Mouse (Mus musculus): ENCODE measurements around the gene 4930564D02Rik.
A peak's percentile ranks its signal among the peaks of the same experiment; 100 is the strongest.

The 4930564D02Rik gene

DNA sequence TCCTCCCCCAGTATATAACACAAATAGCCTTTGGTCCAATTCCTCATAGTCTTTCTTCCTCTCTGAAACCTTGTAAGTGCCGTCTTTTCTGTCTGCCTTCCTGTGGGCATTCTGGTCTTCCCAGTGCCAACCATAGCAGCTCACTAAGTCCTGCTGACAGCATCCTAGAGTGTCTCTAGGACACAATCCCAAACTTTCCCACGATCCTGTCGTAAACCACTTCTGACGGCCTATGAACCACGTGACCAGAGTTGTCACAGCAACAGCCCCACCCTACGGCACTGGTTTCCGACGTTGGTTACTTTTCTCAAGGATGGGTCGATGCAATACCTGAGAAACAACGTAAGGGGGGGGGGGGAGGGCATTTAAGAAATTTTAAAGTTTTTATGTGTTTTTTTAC is at the start of gene 4930564D02Rik:
4930564D02Rik (plus strand) TSS at position 301 of the 400 bp plus-strand sequence.
- no peak for DNase-seq (ENCODE audit: low spot score)

DNA sequence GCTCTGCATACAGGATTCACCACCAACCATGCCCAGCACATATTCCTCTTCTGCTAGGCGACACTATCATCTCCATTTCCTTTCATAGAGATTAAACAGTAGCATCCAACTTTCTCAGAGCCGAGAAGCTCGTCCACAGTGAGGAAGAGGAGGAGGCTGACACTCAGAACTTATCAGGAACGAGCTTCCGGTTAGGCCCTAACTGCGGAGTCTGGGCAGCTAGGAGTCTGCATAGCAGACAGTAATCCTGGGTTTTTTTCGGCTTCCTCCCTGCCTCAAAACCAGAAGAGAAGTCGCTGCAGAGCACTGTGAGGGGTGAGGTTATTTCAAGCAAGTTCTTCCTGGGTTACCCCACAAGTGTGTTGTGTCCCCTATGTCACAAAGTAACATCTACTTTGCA is 49.3 kb upstream of the 4930564D02Rik start:
- DNase-seq (ENCODE audit: low spot score), result no peak

GRCm38 (mm10) chr3:105018085-105018782 is 48.4 kb upstream of the 4930564D02Rik start:
- no peak for DNase-seq (ENCODE audit: low spot score)

DNA sequence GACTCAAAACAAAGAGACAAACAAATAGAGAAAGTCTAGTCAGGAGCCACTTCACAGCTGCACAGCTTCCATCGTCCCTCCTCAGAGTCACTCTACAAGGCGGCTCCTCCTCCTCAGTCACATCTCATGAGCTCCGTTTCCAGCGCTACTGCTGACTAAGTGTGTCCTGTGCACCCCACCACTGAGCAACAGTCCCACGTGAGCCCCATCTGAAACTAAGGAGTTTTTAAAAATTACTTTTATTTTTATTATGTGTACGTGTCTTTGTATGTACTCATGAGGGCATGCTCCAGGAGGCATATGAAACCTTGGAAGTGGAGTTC is 47.9 kb upstream of the 4930564D02Rik start:
- DNase-seq (ENCODE audit: low spot score), result no peak

GRCm38 (mm10) chr3:105019826-105020692 is 46.6 kb upstream of the 4930564D02Rik start:
- DNase-seq (ENCODE audit: low spot score), result no peak

- no peak for DNase-seq (ENCODE audit: low spot score)
These were observed 43.2 kb upstream of the 4930564D02Rik start for GRCm38 (mm10) chr3:105023371-105024005.

DNA sequence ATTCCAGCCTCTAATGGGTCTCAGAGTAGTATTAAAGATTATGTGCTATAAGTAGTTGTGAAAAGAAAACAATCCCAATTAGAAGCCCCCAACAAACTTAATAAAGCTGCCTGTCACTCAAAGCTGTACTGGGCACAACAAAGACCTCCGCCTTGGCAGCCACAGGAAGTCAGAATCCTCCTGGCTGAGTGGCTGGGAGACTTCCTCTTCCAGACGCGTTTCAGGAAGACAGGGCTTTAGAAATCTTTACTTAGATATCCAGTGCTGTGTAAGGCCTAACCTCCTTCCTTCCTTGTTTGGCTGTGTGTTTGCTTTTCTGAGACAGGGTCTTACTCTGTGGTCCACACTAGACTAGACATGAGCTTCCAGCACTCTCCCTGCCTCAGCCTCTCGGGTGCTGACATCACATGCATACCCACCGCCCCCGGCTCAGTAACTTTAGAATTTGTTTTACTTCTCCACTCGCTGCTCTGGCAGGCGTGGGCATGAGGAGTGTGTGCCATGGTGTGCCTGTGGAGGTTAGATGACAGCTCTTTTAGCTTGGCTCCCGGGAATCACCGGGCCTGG is 30.3 kb upstream of the 4930564D02Rik start:
- peak; percentile 63 for DNase-seq (ENCODE audit: low spot score)

- no peak for DNase-seq (ENCODE audit: low spot score)
These were observed 29.3 kb upstream of the 4930564D02Rik start for GRCm38 (mm10) chr3:105037240-105037770.

- DNase-seq (ENCODE audit: low spot score), result no peak
These were observed 26.6 kb upstream of the 4930564D02Rik start for GRCm38 (mm10) chr3:105040002-105040401.

GRCm38 (mm10) chr3:105040983-105041625 is 25.5 kb upstream of the 4930564D02Rik start:
- DNase-seq (ENCODE audit: low spot score), result no peak

- DNase-seq (ENCODE audit: low spot score), result no peak
These were observed 22.9 kb upstream of the 4930564D02Rik start for GRCm38 (mm10) chr3:105043746-105044145.

DNA sequence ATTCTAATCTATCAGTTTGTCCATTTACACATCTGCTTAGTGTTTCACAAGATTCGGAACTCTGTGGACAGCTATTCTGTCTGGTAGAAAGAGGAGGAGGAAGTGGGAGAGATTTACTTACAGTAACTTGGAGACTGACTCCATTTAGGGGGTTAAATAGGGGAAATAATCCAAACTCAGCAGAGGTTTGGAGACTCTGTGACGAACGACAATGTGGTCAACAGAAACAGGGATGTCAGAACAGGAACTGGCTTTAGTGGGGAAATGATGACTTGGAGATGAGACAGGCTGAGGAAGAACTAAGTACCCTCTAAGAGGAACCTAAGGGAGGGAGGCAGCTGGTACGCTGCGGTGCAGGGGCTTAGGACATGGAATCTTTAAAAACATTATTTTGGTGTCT is 19.8 kb upstream of the 4930564D02Rik start:
- peak; percentile 34 for DNase-seq (ENCODE audit: low spot score)

DNA sequence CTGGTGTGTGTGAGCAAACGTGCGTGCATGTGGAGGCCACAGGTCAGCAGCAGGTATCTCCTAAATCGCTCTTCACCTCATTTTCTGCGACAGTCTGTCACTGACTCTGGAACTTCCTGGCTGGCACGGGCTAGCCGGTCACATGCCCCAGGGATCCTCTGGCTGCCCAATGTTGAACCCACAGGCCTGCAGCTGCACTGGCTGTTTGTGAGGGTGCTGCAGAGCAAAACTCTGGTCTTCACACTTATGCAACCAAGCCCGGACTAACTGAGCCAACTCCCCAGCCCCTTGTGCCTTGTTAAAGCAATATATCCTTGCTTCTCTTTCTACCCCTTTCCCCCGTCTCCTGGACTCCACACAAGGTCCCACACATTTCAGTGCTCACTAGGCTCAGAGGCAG is 19.0 kb upstream of the 4930564D02Rik start:
- DNase-seq (ENCODE audit: low spot score), result peak; percentile 69

DNA sequence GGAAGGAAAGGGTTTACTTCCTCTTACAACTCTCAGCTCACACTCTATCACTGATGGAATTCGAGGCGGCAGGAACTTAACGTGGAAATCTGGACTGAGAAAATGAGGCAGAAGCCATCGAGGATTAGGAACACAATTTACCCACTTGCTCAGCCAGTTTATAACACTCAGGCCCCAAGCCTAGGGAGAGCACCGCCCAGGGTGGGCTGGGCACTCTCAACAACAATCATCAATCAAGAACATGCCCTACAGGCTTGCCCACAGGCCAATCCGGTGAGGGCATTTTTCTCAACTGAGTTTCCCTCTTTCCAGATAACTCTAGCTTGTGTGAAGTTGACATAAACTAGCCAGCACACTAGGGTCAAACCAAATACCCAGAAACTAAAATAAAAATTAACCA is 16.8 kb upstream of the 4930564D02Rik start:
- DNase-seq (ENCODE audit: low spot score), result no peak

DNA sequence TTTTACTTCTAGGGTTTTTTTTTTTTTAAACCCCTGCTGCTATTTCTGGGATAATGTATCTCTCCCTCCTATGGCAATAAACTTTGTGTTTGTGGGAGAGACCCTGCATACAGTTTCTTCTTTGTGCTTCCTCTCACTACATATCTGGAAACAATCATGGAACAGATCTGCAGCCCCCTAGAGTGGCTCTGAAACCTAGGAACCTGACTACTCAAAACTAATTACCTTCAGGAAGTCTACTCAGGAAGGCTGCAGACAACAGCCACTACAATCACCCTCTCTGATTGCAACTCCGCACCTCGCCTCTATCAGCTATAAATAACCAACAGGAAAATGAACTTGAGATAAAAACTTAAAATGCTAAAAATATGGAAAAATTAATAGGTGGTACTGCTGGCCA is 15.5 kb upstream of the 4930564D02Rik start:
- DNase-seq (ENCODE audit: low spot score), result no peak

DNA sequence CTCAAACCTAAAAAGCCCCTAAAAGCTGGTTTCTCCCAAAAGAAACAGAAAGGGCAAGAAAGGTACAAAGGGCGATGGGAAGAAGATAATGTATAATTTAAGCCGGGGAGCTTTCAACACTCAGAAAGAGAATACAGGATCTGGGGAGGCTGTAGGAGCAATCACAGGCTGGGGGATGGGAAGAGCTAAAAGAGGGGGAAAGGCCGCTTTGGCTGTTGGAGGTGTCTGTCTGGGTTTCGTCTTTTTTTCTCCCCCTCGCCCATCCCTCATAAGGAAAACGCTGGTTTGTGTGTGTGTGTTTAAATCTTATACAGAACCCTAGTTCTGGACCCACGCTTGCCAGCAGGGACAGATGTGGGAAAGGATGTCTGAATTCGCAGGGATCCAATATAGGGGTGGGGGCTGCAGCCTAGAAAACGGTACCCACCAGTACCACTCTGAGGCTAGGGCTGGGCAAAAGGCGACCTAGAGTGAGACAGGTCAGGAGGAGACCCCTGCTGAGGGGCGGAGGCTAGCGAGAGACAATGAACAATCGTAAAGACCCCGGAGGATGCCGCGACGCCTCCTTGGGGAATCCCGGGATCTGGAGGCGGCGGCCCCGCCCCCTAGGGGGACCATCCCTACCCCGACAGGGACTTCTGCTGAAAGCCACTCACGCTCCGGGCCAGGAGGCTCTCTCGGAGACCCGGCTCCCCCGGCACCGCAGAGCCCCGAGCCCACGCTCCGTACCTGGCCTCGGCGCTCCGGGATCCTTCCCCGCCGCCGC is 14.3 kb upstream of the 4930564D02Rik start:
- DNase-seq (ENCODE audit: low spot score), result no peak

DNA sequence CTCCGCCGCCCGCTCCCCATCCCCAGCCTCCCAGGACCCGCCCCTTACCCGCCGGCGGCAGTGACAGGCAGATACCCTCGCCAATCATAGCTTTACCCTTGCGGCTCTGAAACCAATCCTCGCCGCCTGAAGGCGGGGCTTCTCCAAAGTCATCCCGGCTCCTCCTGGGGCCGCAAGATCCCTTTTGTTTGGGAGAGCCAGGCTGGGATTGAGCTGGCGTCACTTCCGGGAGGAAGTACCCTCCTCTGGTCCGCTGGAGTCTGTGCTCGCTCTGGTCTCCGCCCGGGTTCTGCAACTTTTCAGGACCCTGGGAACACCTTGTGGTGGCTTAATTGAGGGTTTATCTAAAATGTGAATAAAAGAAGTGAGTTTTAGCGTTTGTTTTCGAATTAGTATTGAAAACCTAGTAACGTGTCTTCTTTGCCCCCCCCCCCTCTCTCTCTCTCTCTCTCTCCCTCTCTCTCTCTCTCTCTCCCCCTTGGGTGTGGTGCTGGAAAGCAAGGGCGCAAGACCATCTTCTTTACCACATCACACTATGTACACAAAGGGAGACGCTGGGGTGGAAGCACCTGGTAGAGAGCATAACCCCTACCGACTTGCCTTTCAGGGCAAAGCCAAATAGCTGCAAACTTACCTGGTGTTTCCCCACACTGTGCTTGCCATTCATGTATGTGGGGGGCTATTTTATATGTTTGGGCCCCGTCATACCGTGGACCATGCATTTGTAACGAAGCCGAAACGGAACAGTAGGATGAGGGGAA is 13.5 kb upstream of the 4930564D02Rik start, which contains the start of gene Cttnbp2nl:
Cttnbp2nl (minus strand) TSS at position 210 of the 761 bp plus-strand sequence.
- DNase-seq (ENCODE audit: low spot score), result peak; percentile 99

- no peak for DNase-seq (ENCODE audit: low spot score)
These were observed 13.0 kb upstream of the 4930564D02Rik start for GRCm38 (mm10) chr3:105053698-105054001.

DNA sequence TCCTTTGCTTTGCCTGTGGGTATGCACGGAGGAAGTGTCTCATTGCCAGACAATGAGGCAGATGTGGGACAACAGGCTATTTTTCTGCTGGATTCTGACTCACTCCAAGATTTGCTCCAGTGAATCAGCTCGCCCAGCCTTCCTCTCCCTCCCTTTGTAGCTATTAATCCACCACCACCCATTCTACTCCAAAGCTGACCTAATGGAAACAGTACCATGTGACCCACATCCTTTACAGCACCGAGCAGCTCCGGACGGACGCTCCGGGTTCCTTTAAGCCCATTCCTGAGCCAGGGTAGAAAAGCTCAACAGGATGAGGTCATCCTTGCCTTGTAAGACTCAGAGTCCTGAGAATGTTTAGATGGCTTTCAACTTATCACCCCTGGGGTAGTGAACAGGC is 11.7 kb upstream of the 4930564D02Rik start:
- peak; percentile 48 for DNase-seq (ENCODE audit: low spot score)

- no peak for DNase-seq (ENCODE audit: low spot score)
These were observed 11.0 kb upstream of the 4930564D02Rik start for GRCm38 (mm10) chr3:105055666-105056065.
